Mouse (Mus musculus): ENCODE data around the gene Brca1.
"Not testable (repeated sequence)": the region's sequence is repeated elsewhere in the genome, so short reads cannot be mapped to it uniquely, and the experiment has no call there.

Brca1 gene

DNA sequence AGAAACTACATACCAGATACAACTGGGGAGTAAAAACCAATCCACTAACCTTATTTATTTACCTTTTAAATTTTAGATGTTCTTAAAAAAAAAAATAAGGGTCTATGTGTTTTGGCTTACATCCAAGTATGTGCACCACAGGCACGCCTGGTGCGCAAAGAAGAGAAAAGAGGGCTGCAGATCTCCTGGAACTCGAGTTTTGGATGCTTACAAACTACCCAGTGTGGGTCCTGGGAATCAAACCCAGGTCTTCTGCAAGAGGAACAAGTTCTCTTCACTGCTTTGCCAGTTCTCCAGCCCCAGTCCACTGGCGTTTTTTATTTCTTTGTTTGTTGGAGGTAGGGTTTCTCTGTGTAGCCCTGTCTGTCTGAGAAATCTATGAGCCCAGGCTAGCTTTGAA is 25.1 kb downstream of the Brca1 start:
- DNase-seq: no peak

DNA sequence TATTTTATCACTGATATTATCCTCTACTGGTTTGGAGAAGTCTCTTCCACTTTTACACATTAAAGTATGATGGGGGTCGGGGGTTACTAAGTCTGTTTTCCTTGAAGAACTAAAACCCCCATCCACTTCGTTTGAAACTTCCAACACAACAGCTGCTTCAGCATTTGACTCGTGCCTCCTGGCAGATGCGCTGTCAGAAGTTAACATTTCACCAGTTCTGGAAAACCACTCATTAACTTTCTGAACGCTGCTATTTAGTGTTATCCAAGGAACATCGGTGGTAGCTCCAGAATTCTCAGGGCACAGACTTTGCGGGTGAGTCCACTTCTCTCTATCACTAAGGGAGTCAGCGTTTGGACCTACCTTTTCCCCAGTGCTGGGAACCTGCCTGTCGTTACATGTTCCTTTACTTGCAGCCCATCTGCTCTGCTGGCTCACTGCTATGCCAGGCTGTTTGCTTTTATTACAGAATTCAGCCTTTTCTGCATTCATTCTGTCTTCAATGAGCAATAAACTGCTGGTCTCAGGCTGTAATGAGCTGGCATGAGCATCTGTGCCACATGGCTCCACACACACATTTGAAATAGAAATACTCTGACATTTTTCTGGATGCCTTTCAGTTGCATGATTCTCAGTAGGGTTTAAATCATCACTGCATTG is 25.7 kb downstream of the Brca1 start:
- no peak for DNase-seq

DNA sequence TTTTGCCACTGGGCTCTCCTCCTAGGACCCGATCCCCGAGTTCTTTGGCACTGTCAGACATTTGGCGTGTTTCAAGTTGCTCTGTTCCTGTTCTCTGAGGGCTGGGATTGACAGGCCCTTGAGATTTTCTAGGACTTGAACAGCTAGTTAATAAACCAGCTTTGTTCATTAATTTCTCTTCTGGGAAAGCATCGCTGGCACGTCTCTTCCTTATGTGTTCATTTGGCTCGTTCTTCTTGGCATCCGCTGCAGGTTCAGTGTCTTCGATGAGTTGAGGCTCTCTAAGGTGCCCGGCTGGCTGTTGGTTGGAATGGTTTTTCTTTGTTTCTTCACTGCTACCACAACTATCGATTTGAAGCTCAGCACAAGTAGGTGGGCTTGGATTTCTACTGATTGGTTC is 26.7 kb downstream of the Brca1 start:
- DNase-seq: no peak

DNA sequence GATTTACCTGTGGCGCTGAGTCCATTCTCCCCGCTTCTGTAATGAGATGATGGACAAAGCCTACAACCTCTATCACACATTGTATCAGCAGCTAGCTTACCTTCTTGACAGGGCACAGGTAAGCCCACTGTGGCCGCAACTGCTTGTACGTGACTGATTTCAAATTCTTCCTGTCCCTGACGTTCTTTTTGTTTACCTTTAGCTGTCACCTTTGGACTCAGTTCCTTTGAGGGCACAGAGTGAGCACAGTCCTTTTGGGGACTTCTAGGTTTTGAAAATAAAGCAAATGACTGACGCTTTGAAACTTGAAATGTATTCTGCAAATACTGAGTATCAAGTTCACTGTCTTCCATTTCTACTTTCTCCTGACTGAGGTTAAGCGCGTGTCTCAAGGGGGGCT is 27.3 kb downstream of the Brca1 start:
- no peak for DNase-seq

DNA sequence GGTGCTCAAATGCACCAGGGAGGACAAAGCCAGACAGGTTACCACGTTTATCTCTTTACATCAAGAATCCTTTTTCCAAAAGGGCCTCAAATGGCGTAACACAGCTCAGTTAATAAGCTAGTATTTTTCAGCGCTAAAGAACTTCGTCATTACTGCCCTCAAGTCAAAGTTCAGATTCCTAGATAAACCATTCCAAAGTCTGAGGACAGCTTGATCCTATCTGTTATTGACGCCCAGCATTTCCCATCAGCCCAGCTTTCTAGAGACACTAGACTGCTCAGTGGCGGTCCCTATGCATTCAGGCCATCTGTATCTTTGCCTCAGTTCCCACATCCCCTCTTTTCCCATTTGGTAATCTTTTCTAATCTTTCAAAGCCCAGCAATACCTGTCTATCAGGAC is 32.4 kb downstream of the Brca1 start:
- no peak for DNase-seq

DNA sequence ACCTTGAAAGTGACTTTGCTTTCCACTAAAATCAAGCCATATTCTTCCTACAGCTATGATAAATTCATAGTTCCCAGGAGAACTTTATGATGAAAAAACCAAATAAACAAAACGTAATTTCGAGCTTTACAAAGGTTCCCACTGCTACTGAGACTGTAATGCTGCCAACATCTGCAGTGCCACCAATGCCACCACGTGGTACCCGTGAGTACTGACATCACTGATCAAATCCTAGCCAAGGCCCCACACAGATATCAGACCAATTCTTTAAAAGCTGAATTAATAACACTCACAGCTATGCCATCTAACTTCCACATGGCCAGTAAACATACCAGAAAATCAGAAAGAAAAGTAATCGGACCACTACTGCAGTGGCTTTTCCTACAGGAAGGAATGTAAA is 32.8 kb downstream of the Brca1 start:
- no peak for DNase-seq

DNA sequence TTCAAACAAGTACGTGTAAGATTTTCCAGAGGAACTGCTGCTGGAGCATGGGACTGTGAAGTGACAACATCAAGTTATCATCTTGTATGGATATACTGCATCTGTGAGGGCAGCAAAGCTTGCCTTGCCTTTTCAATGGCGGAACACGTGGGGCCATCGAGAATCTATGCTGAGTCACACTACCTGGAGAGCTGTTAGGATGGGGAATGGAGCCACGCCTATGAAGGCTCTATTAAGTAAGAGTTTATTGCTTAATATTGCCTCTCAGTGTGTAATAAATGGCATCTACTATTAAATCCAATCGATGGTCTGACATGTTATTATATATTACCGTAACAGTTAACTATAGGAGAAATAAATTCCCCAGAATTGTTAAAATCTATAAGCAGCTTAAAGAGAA is 44.7 kb downstream of the Brca1 start:
- DNase-seq: no peak

DNA sequence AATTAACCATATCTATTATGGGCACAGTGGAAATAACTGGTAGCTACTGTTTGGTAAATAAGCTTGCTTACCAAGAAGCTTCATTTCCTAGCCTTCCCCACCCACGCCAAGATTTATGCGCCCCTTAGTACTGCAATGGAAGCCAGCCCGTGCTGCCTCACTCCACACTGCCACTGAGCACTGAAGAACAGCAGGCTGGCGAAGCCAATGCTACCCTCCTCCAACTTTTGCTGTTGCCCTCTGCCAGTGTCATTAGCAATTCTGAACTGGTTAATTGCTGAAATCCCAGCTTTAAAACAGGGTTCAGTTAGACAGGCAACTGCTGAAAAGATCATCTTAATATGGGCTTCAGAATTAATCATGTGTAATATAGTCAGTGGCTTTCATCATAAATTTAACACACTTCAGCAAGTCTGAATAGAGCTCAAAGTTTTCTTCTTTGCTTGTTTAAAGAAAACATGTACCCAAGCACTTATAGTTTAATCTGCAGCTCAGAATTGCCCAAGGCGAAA is 45.4 kb downstream of the Brca1 start:
- DNase-seq: no peak

DNA sequence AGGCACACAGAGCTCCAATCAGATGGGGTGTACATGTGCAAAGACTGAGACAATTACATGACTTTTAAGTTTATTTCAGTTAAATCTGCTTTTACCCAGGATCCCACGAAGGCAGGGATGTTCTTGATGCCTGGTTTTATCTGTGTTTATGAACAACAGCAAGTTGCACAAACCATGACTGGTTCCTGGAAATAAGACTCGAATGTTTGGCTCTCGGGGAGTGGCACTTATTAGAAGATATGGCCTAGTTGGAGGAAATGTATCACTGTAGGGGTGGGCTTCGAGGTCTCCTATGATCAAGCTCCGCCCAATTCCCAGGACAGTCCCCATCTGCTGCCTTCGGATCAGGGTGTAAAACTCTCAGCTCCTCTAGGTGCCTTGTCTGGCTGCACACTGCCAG is 65.6 kb downstream of the Brca1 start:
- no peak for DNase-seq

DNA sequence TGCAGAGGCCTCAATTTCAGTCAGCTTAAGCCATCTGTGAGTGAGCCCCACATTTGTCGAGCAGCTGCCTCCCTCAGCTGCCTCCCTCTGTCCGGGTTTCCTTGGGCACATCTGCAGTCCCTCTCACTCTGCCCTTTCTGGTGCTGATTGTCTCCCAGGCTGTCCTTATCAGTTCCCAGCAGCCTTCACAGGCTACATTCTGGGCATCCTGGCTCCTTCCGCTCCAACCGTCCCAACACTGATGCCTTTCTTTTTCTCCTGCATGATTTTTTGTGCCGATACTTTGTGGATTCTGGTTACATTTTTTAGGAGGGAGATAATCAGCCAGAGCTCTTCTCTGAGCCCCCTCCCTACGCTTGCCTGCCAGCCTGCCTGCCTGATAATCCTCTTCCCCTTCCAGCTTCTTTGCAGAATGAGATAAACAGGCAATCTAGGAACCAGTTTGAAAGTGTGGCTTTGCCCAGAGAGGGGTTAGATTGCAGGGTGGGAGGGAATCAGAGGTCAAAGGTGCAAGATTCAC is 66.2 kb downstream of the Brca1 start:
- no peak for DNase-seq

DNA sequence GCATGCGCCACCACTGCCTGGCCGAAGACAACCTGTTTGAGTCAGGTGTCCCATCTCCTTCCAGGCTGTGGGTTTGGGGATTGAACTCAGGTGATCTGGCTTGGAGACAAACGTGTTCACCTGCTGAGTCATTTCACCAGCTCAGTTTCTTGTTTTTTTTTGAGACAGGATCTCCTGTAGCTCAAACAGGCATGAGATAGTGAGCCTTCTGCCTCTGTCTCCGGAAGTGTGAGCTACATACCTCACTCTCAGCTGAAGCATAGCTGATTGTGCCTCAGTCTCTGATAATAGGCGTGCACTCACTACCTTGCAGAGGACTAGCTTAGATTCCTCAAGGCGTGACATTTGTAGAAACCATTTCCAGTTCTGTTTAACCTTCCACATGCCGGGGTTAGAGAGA is 66.9 kb downstream of the Brca1 start:
- DNase-seq: no peak

DNA sequence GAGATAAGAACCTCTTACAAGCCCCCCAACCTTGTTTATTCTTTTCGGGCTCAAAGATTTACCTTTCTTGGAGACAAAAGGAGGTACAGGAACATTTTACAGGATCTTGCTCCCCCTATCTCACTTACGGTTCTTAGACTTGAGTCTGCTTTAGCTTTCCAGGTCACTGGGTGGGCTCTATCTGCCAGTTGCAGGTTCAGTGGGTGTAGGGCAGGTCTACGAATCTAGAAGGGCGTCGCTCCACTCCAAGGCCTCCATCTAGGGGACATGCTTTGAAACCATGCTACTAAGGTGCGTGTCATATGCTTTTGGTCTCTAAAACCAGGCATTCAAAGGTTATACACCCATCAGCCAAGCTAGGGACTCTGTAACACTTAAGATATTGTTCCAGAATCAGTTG is 67.5 kb downstream of the Brca1 start:
- no peak for DNase-seq

DNA sequence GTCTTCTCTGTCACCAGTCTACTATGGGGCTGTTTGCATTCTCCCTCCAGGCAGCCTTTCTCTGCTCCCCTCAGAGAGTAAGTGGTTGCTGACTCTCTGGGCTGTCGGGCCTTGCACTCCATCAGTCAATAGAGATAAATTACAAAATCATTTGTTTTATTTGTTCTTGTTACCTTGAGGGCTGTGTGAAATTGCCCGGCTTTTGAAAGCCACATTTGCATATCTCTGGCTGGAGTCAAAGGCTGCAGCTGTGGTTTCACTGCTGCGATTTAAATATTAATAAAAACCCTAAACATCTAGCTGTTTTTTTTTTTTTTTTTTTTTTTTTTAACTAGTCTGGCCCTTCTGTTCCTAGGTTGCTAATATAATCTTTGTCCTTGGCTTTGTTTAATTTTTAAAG is 68.0 kb downstream of the Brca1 start:
- no peak for DNase-seq

DNA sequence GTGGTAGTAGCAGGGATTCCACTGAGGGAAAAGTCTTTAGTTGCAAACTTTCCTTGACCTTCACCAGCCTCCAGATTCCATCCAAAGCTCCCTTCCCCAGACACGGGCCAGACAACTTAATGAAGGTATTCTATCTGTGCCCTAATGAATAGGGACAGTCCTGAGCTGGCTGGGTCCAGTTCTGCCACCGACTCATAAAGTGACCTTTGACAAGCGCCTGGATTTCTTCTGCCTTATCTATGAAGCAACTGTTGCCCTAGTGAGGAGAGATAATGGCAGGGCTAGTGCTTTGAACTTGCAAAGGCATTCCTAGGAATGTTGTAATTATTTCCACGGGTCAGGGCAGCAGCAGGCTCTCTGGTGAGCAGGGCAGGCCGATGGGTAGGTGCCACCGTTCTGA is 70.8 kb downstream of the Brca1 start:
- DNase-seq: no peak

DNA sequence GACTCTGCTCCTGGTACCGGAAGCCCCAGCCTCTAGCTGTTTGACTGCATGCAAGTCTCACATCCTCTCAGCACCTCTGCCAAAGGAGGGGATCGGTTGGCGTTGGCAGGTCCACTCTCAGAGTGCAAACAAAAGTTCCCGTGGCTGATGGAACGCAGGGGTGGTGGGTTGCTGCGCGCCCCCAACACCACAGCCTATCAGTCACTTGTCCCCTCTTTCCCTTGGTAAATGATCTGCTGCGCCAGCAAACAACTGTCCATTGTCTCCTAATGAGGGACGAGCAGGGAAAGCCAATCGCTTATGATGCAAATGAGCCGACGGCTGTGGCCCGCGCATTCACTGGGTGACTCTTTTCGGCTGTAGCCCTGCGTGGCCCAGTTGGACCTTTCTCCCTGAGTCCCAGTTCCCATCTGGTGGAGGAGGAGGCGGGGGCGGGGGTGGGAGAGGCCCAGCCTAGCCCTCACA is 72.6 kb downstream of the Brca1 start:
- DNase-seq: no peak

DNA sequence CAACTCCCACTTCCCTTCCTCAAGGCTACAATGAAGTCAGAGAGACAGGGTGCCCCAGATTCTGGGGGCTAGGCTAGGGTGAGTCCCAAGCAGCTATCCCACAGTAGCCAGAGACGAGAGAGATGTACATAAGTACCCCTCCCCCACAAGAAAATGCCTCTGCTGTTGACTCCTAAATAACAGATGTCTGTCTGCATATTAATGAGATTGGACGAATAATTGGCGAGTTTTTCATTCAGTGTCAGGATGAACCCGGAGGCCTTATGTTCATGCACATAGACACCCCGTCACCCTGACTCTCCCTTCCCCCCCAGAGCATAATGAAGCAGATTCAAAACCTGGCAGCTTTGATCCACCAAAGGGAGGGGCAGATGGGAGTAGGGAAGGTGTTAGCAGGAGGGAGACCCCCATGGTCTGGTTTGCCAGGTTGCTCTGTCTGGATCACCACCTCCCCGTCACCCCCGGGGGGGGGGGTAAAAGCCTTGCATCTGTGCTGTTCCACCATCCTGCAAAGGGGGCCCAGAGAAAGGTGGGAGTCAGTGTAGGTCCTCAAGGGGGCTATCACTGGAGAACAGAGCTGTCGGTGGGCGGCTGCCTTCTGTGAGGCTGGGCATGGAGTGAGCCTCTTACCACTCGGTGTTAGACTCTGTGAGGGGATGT is 74.1 kb downstream of the Brca1 start:
- no peak for DNase-seq

DNA sequence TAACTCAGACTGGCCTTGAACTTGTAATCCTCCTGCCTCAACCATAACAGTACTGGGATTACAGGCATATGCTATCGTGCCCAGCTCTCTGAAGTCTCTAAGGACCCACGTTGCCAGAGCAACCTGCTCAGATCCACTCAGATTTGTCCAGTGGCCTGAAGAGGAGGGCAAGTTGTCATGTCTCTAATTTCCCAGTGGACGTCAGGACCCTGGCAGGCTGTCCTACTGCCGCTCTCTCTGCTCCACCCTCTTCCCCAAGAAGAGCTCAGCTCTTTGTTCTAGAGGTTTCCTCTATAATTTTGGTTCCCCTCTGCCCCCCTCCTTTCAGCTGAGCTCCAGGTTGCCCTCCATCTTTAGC is 74.6 kb downstream of the Brca1 start:
- no peak for DNase-seq

DNA sequence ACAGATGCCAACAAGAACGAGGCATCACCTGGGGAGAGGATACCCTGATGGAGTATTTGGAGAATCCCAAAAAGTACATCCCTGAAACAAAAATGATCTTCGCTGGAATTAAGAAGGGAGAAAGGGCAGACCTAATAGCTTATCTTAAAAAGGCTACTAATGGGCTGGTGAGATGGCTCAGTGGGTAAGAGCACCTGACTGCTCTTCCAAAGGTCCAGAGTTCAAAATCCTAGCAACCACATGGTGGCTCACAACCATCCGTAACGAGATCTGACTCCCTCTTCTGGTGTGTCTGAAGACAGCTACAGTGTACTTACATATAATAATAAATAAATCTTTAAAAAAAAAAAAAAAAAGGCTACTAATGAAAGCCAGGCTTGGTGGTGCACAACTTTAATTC is 75.4 kb downstream of the Brca1 start:
- DNase-seq: not testable (repeated sequence)

DNA sequence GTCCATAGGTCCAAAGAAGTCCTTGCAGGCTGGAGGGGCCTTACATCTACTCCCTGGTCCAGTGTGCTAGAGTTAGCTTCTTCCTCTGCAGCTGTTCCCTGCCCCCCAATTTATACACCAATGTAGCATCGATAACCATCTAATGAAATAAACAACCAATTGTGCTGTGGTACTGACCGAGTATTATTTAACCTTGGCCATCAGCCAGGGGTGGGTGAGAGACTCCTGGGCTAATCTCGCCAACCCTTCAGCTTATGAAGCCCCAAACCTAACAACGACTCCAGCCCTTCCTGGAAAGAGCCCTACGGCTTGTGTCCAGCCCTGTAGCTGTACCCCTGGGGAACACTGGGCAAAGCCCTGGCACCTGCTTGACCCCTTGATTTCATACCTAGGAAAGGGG is 77.5 kb downstream of the Brca1 start:
- no peak for DNase-seq

DNA sequence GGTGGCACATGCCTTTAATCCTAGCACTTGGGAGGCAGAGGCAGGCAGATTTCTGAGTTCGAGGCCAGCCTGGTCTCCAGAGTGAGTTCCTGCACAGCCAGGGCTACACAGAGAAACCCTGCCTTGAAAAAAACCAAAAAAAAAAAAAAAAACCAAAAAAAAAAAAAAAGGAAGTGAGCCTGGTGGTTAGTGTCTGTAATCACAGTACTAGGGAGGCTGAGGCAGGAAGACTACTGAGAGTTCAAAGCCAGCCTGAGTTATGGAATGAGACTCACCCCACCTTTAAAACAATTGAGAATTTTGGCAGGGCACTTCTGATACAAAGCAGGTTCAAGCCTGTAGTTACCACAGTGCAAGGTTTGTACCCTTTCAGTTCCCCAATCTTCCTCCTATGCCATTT is 78.1 kb downstream of the Brca1 start:
- DNase-seq: not testable (repeated sequence)

DNA sequence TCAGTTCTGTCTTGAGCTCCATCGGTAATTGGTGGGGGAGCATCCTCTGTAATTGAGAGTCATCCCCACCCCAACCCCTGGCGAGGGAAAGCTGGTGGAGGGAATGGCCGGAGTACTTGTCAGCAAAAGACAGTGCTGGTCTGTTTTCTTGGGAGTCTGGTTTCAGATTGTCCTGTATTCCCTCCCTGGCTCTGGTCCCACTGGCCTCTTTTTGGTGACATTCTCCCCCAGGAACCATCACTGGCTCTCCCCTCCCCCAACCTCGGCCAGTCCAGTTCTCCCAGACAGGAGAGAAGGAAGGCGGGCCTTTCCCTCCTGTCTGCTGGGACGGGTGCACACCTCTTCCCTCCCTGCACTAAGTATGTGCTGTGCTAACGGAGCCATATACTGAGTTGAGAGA is 79.4 kb downstream of the Brca1 start:
- DNase-seq: no peak

DNA sequence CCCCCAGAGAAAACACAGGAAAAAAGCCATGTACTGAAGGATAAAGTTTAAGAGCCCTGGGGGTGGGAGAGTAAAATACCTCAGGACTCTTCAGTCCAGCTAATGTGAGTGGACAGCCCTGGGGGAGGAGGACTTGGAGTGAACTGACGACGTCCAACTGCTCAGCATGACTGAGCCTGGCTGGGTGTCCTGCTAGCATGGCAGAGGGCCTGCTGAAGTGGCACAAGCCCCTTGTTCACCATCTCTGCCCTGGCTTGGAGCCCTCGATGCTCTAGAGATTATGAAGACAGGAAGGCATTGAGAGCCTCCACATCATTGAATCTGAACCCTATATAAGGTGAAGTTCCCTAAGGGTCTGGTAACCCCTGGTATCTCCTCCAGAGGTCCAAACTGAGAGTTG is 79.8 kb downstream of the Brca1 start:
- DNase-seq: no peak

DNA sequence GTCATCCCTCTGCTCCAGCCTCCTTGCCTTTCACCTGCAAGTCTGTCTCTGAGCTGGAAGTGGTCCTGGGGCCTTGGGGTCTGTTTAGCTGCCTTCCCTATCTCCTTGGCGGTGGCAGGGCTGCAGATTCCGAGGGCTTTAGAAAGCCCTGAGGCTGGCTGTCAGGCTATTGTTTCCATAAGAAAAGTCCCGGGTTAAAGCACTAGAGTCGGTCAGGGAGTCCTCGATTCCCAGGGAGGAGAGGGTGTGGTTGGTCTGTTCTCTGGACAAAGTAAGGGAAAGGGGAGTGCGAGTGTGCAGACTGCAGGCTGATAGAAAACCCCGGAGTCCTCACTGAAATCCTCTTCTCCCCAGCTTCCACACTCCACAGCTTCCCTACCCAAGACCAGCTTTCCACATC is 81.5 kb downstream of the Brca1 start:
- no peak for DNase-seq

DNA sequence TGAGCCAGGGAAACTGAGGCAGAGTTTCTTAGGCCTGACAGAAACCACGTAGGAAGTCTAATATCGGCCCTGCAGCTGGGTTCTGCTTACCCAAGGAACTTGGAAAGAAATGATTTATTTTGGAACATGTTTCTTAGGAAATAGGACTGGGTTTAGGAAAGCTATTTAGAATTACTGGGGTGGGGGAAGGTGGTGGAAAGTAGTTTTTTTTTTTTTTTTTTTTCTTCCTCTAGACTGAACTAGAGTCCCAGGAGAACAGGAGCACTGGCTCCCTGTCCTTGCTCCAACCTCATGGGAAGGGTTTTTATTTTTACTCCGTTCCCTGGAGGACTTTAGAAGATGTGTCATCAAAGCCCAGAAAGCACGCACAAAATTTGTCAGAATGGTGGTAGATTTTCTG is 82.6 kb downstream of the Brca1 start:
- no peak for DNase-seq

DNA sequence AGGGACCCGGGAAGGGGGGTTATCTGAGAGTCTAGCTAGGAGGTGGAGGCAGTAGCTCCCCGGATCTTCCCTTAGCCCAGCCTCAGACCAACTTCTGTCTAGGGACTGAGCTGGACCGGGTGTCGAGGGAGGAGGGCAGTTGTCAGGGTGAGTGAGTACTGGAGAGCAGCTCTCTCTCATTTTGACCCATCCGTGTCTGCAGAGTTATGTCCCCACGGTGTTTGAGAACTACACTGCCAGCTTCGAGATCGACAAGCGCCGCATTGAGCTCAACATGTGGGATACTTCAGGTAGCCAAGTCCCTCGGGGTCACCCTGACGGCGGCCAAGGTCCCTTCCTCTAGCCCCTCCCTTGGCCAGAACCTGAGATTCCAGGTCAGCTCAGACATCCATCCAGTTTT is 83.0 kb downstream of the Brca1 start:
- peak; percentile 24 for DNase-seq
